Mouse (Mus musculus): ENCODE results near the gene Coq5. TPM values are rescaled to one million over a fixed set of nuclear protein-coding genes. Genes with fewer than 3 reads are reported as not detected.

Coq5 gene
- polyA plus RNA-seq, 1 experiment from 2014 or later, result 56.5 TPM

Other genes starting within 250 kb of the Coq5 start
- gene Gm10401, start 181.4 kb upstream of the Coq5 start, polyA plus RNA-seq (2015; fragmentation: Nextera tagmentation; extraction: Ambion mirVana), result 42.7 and 44.4 TPM in 2 replicates
- gene Acads, start 160.3 kb upstream of the Coq5 start, polyA plus RNA-seq (2015; fragmentation: Nextera tagmentation; extraction: Ambion mirVana), result 24.4 and 25.2 TPM in 2 replicates
- gene Unc119b, start 144.7 kb upstream of the Coq5 start, polyA plus RNA-seq (2015; fragmentation: Nextera tagmentation; extraction: Ambion mirVana), result 36.7 and 38.0 TPM in 2 replicates
- gene Mlec, start 121.5 kb upstream of the Coq5 start, polyA plus RNA-seq (2015; fragmentation: Nextera tagmentation; extraction: Ambion mirVana), result 22.3 and 27.2 TPM in 2 replicates
- 12.4 and 13.0 TPM in 2 replicates for gene Cabp1, start 85.3 kb upstream of the Coq5 start, polyA plus RNA-seq (2015; fragmentation: Nextera tagmentation; extraction: Ambion mirVana)
- gene Pop5, start 43.8 kb upstream of the Coq5 start, polyA plus RNA-seq (2015; fragmentation: Nextera tagmentation; extraction: Ambion mirVana), result 103 and 105 TPM in 2 replicates
- gene Rnf10, start 6.8 kb upstream of the Coq5 start, polyA plus RNA-seq (2015; fragmentation: Nextera tagmentation; extraction: Ambion mirVana), result 156 and 160 TPM in 2 replicates
- gene Dynll1, start 21.3 kb downstream of the Coq5 start, polyA plus RNA-seq (2015; fragmentation: Nextera tagmentation; extraction: Ambion mirVana), result 1,285 and 1,377 TPM in 2 replicates
- 165 and 181 TPM in 2 replicates for gene Srsf9, start 47.5 kb downstream of the Coq5 start, polyA plus RNA-seq (2015; fragmentation: Nextera tagmentation; extraction: Ambion mirVana)
- 31.8 and 32.6 TPM in 2 replicates for gene Gatc, start 61.5 kb downstream of the Coq5 start, polyA plus RNA-seq (2015; fragmentation: Nextera tagmentation; extraction: Ambion mirVana)
- gene Triap1, start 61.6 kb downstream of the Coq5 start, polyA plus RNA-seq (2015; fragmentation: Nextera tagmentation; extraction: Ambion mirVana), result 51.7 and 57.6 TPM in 2 replicates
- 1,031 and 1,095 TPM in 2 replicates for gene Cox6a1, start 69.3 kb downstream of the Coq5 start, polyA plus RNA-seq (2015; fragmentation: Nextera tagmentation; extraction: Ambion mirVana)
- gene Msi1, start 149.9 kb downstream of the Coq5 start, polyA plus RNA-seq (2015; fragmentation: Nextera tagmentation; extraction: Ambion mirVana), result 71.8 and 76.9 TPM in 2 replicates
- gene Pla2g1b, start 186.6 kb downstream of the Coq5 start, polyA plus RNA-seq (2015; fragmentation: Nextera tagmentation; extraction: Ambion mirVana), result not detected in 2 replicates
- 30.0 TPM in 2 replicates for gene Sirt4, start 205.1 kb downstream of the Coq5 start, polyA plus RNA-seq (2015; fragmentation: Nextera tagmentation; extraction: Ambion mirVana)
- 19.9 and 23.4 TPM in 2 replicates for gene Pxn, start 227.0 kb downstream of the Coq5 start, polyA plus RNA-seq (2015; fragmentation: Nextera tagmentation; extraction: Ambion mirVana)

Data from hindbrain, embryonic 13.5 days (tissue).